Mouse (Mus musculus) G1E (cell line): ENCODE data around the gene Tsg101. TPM values are rescaled to one million over a fixed set of nuclear protein-coding genes. Genes with fewer than 3 reads are reported as not detected.
"Not testable (repeated sequence)": the region's sequence is repeated elsewhere in the genome, so short reads cannot be mapped to it uniquely, and the experiment has no call there.

Experiments
- ATAC-seq: 2 replicates; pipeline ENCODE4 v1.8.0; 2016; ENCODE audit warnings: mild to moderate bottlenecking; ENCODE audit not compliant: insufficient number of reproducible peaks, poor library complexity, low FRiP score, severe bottlenecking; ENCODE audit errors: extremely low read depth
- DNase-seq: peaks from one replicate; pipeline ENCODE4 v3.0.0; 2012; ENCODE audit warnings: low spot score
- H3K27me3 ChIP-seq: 2 replicates; pipeline ENCODE4 v1.6.1; 2012; ENCODE audit warnings: mild to moderate bottlenecking, low read length, inconsistent platforms; ENCODE audit not compliant: insufficient read depth
- H3K36me3 ChIP-seq: replicated peaks from 2 replicates; pipeline ENCODE3; 2012; ENCODE audit warnings: mild to moderate bottlenecking, inconsistent platforms
- H3K4me1 ChIP-seq: 2 replicates; pipeline ENCODE4 v1.6.1; 2012; ENCODE audit warnings: low read depth, low read length, inconsistent platforms, mixed read lengths; ENCODE audit not compliant: insufficient read depth
- H3K4me3 ChIP-seq: 2 replicates; pipeline ENCODE4 v1.5.1; 2012; ENCODE audit warnings: low read depth, mild to moderate bottlenecking, inconsistent platforms, low read length, moderate library complexity, mixed read lengths
- H3K9me3 ChIP-seq: replicated peaks from 2 replicates; pipeline ENCODE4 v1.6.1; 2012; ENCODE audit warnings: inconsistent platforms
- CTCF ChIP-seq: IDR thresholded peaks from 2 replicates; pipeline ENCODE4 v1.5.1; 2012; ENCODE audit warnings: low read depth, low read length, inconsistent platforms, mixed read lengths
- GATA1 ChIP-seq: IDR thresholded peaks from 2 replicates; pipeline ENCODE4 v1.6.1; 2012; ENCODE audit warnings: borderline replicate concordance, low read length, inconsistent platforms, mixed read lengths
- GATA2 ChIP-seq: IDR thresholded peaks from 2 replicates; pipeline ENCODE4 v1.6.1; 2012; ENCODE audit warnings: low read depth, low read length, inconsistent platforms, borderline replicate concordance
- POLR2AphosphoS5 ChIP-seq: IDR thresholded peaks from 2 replicates; pipeline ENCODE4 v1.6.1; 2012; ENCODE audit warnings: low read depth, low read length, inconsistent platforms; ENCODE audit not compliant: insufficient replicate concordance
- TAL1 ChIP-seq: conservative IDR thresholded peaks from 2 replicates; pipeline ENCODE4 v1.6.1; 2012; ENCODE audit warnings: low read depth, low read length, inconsistent platforms, mixed read lengths
- polyA plus RNA-seq: library from polyadenylated mRNA; stranded (reverse); fragments of >175 nt; gene quantifications from 2 replicates; pipeline ENCODE4 v1.2.3, GENCODE M21; 2012
- total RNA-seq, 2 experiments: library from RNA; stranded (forward) in 1 of 2; stranded (reverse) in 1 of 2; fragments of 200-1000 nt in 1 of 2; fragments of >200 nt in 1 of 2; fragmentation: Nextera tagmentation in 1 of 2; gene quantifications; 2 replicates each; pipeline ENCODE4 v1.2.3; 2014 to 2017

Tsg101 gene
- total and polyA plus RNA-seq, 3 experiments = 42.9 to 166 (median 50.9) TPM

- peaks cover 29% of the 10 kb centered on the region for H3K4me1 ChIP-seq
- H3K4me3 ChIP-seq = peak overlapping the region; percentile 84
- no peak for DNase-seq
- H3K9me3 ChIP-seq = no peaks in the 10 kb centered on the region
- H3K36me3 ChIP-seq = peaks cover 43% of the 10 kb centered on the region
- H3K27me3 ChIP-seq = no peaks in the 10 kb centered on the region
- TF ChIP-seq GATA1 = no peak
- TF ChIP-seq CTCF = no peak
- no peak for TF ChIP-seq POLR2AphosphoS5
- TF ChIP-seq GATA2 = no peak
- no peak for ATAC-seq
Observed at GRCm38 (mm10) chr7:46918678-46919371, 944 bp downstream of the Tsg101 start.

GRCm38 (mm10) chr7:46916376-46916775 is 3.4 kb downstream of the Tsg101 start:
- Histone ChIP-seq H3K4me1 (peaks cover 29% of the 10 kb centered on the region), H3K36me3 (peaks cover 59% of the 10 kb centered on the region), H3K9me3 (no peaks in the 10 kb centered on the region), H3K27me3 (no peaks in the 10 kb centered on the region), H3K4me3 (no peak overlapping the region)
- DNase-seq (no peak), ATAC-seq (no peak)
- no peak for TF ChIP-seq GATA1

GRCm38 (mm10) chr7:46911250-46911649 is 8.5 kb downstream of the Tsg101 start:
- DNase-seq = no peak
- TF ChIP-seq POLR2AphosphoS5 (no peak), CTCF (no peak), GATA1 (no peak), GATA2 (no peak), TAL1 (no peak)
- Histone ChIP-seq H3K36me3 (peaks cover 89% of the 10 kb centered on the region), H3K9me3 (no peaks in the 10 kb centered on the region), H3K4me1 (peaks cover 3% of the 10 kb centered on the region; the same call in 1 of the 2 replicates), H3K4me3 (no peak overlapping the region), H3K27me3 (no peaks in the 10 kb centered on the region)
- no peak for ATAC-seq

- peak; percentile 73 for ATAC-seq
- peaks cover 17% of the 10 kb centered on the region for H3K4me1 ChIP-seq
- H3K27me3 ChIP-seq = no peaks in the 10 kb centered on the region
- peaks cover 80% of the 10 kb centered on the region for H3K36me3 ChIP-seq
- no peaks in the 10 kb centered on the region for H3K9me3 ChIP-seq
- H3K4me3 ChIP-seq = no peak overlapping the region
- no peak for DNase-seq
- no peak for TF ChIP-seq TAL1
Observed at GRCm38 (mm10) chr7:46899343-46899742, 20.4 kb downstream of the Tsg101 start.

- Histone ChIP-seq H3K36me3 (peaks cover 86% of the 10 kb centered on the region), H3K9me3 (no peaks in the 10 kb centered on the region), H3K27me3 (no peaks in the 10 kb centered on the region), H3K4me1 (peaks cover 17% of the 10 kb centered on the region), H3K4me3 (no peak overlapping the region)
- no peak for TF ChIP-seq TAL1
- no peak for TF ChIP-seq POLR2AphosphoS5
- no peak for TF ChIP-seq CTCF
- no peak for TF ChIP-seq GATA1
- TF ChIP-seq GATA2 = no peak
- no peak for DNase-seq
- no peak for ATAC-seq
Observed at GRCm38 (mm10) chr7:46895511-46895910, 24.3 kb downstream of the Tsg101 start.

GRCm38 (mm10) chr7:46883304-46883703 is 36.5 kb downstream of the Tsg101 start:
- TF ChIP-seq TAL1 = no peak
- TF ChIP-seq POLR2AphosphoS5 = no peak
- no peak for TF ChIP-seq CTCF
- TF ChIP-seq GATA2 = no peak
- TF ChIP-seq GATA1 = no peak
- Histone ChIP-seq H3K36me3 (peaks cover 42% of the 10 kb centered on the region), H3K4me3 (no peak overlapping the region), H3K27me3 (no peaks in the 10 kb centered on the region), H3K9me3 (no peaks in the 10 kb centered on the region), H3K4me1 (peaks cover 7% of the 10 kb centered on the region; the same call in 1 of the 2 replicates)
- DNase-seq (no peak), ATAC-seq (peak; percentile 54)

- not testable (repeated sequence) for H3K4me1 ChIP-seq, H3K27me3 ChIP-seq, H3K4me3 ChIP-seq, ATAC-seq, H3K9me3 ChIP-seq, DNase-seq
- H3K36me3 ChIP-seq = peaks cover 29% of the 10 kb centered on the region
Observed at GRCm38 (mm10) chr7:46881941-46882340, 37.8 kb downstream of the Tsg101 start.
